Mouse (Mus musculus) urinary bladder, postnatal 14 days (tissue): ENCODE measurements at regions not wholly inside any gene's neighbourhood (a gene's known extent, or its start where the extent isn't known, plus 50 kb on each side); places are given as distances from the start of the nearest gene placed in this dataset.
A peak's percentile ranks its signal among the peaks of the same experiment; 100 is the strongest.

ENCODE experiments used
- DNase-seq: peaks from one replicate; pipeline ENCODE4 v3.0.0; 2021; ENCODE audit warnings: low spot score

DNA sequence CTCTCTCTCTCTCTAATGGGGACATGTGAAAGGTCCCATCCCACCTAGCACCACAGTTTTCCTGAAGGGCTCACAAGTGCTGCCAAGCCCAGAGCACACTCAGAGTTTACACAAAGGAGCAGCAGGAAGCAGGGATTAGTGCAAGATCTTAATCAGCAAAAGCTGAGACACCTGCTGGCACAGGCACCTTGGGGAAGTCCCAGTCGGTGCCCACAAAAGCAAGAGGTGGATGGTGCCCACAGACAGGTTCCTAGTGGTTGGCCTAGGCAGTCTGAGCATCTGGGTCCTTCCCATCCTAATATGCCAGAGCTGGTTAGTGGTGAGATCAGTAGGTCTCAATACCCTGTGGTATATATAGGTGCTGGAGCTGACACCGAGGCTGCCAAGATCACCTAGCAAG lies 54.0 kb upstream of the Shb start:
- peak; percentile 9 for DNase-seq

DNA sequence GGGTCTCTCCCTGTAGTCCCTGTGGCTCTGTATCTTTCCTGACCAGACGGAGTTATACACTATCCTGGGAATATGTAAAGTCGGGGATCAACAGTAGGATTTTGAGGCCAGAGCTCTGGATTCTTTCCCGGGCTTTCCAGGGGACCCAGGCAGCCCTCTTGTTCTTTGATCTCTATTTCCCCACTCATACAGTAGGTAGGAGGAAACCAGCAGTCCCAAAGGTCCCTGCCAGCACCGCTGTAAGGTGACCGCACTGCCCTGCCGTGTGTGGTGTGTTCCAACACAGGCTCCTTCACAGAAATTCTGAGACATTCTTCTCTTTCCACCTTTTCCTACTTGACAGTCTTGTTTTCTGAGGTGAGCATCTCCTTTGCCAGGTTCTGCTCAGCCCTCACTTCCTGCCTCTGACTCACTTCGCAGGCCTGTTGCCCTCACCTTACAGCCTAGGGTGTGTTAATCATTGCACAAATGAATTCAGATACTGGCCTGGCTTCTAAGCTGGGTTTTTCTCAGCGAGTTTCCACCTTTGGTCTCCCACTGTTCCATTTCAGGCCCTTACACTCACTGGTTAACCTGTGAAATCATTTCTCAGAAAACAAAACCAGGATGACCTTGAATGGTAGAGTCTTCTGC lies 53.0 kb upstream of the Shb start:
- DNase-seq: peak; percentile 16

GRCm38 (mm10) chr4:45583966-45584365 lies 51.7 kb upstream of the Shb start:
- DNase-seq: no peak

DNA sequence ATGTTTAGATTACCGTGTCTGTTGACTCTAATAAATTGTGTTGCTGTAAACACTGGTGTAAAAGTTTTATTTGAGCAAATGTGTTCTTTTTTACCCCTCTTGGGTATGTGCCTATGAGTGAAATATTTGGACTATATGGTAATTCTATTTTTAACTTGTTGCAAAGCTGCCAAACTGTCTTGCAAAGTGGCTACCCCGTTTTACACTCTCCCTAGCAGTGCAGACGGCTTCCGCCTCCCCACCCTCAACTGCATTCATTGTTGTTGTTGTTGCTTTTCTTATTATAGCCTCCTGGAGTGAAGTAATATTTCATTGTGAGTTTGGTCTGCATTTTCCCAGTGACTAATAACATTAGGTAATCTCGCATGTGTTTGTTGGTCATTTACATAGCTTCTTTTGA lies 50.2 kb upstream of the Shb start:
- DNase-seq: no peak
